Mouse (Mus musculus): ENCODE results near the gene Gnb5. TPM values are rescaled to one million over a fixed set of nuclear protein-coding genes. Genes with fewer than 3 reads are reported as not detected.

The Gnb5 gene
- polyA plus RNA-seq, 1 experiment from 2014 or later = 3.9 TPM

GRCm38 (mm10) chr9:75312008-75312407, 5.9 kb downstream of the Gnb5 start:
- peaks cover 30% of the 10 kb centered on the region for H3K27me3 ChIP-seq (replicated peaks)
- no peaks in the 10 kb centered on the region for H3K36me3 ChIP-seq
- H3K9ac ChIP-seq = no peak overlapping the region
- peaks cover 17% of the 10 kb centered on the region; the same call in 1 of the 2 replicates for H3K4me1 ChIP-seq
- no peak overlapping the region for H3K4me3 ChIP-seq
- 18% methylated on average over 4 of the region's 4 CpGs for WGBS (ENCODE audit: insufficient replicate concordance)
- no peaks in the 10 kb centered on the region for H3K9me3 ChIP-seq (replicated peaks)
- no peak overlapping the region for H3K4me2 ChIP-seq
- H3K27ac ChIP-seq = no peak overlapping the region
- ATAC-seq = no peak

- H3K27ac ChIP-seq = no peak overlapping the region
- H3K9ac ChIP-seq = no peak overlapping the region
- no peak for ATAC-seq
- no peaks in the 10 kb centered on the region for H3K9me3 ChIP-seq (replicated peaks)
- peak overlapping the region; percentile 63 for H3K4me3 ChIP-seq
- WGBS (ENCODE audit: insufficient replicate concordance) = 37% methylated on average over 11 of the region's 11 CpGs
- no peaks in the 10 kb centered on the region for H3K36me3 ChIP-seq
- peak overlapping the region; percentile 97 for H3K4me2 ChIP-seq
- H3K4me1 ChIP-seq = peaks cover 17% of the 10 kb centered on the region; the same call in 1 of the 2 replicates
- H3K27me3 ChIP-seq (replicated peaks) = peaks cover 30% of the 10 kb centered on the region
These were observed 7.2 kb downstream of the Gnb5 start for GRCm38 (mm10) chr9:75313138-75313831.

- 0 out of 2 replicates have a peak overlapping the region, but pooled peaks have one; percentile 23 for H3K27ac ChIP-seq
- peak; percentile 80 for ATAC-seq
- peaks cover 30% of the 10 kb centered on the region for H3K27me3 ChIP-seq (replicated peaks)
- under 1% methylated on average over 47 of the region's 52 CpGs for WGBS (ENCODE audit: insufficient replicate concordance)
- no peaks in the 10 kb centered on the region for H3K9me3 ChIP-seq (replicated peaks)
- peak overlapping the region; percentile 63 for H3K4me3 ChIP-seq
- peak overlapping the region; percentile 68 for H3K9ac ChIP-seq
- peak overlapping the region; percentile 97 for H3K4me2 ChIP-seq
- H3K4me1 ChIP-seq = peaks cover 17% of the 10 kb centered on the region; the same call in 1 of the 2 replicates
- no peaks in the 10 kb centered on the region for H3K36me3 ChIP-seq
These were observed 7.9 kb downstream of the Gnb5 start for GRCm38 (mm10) chr9:75313832-75314516.

DNA sequence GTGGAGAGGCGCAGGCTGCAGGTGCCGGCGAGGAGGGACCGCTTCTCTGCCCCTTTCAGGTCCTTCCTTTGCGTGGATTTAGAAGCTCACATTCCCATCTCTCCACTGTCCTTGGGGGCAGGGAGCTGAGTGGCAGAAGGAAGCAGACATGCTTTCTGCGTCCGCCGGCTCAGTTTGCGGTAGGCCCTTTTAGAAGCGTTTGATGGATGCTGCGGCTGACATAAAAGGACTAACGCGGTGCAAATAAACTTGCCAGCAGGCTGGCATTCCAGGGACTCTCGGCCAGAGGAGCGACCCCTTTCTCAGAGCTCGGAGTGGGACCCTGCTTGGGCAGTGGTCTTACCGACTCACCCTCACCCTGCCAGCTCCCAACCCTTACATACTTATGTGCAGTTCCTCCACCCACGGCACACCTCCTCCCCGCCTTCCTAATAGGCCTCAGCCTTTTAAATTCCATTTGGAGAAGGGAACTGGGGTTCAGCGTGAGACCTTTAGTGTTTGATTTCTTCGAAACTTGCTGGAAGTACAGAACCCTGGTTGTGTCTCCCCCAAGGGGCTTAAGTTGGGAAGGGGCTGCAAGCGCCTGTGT, 8.5 kb downstream of the Gnb5 start:
- Histone ChIP-seq H3K4me3 (peak overlapping the region; percentile 63), H3K9me3 (replicated peaks) (no peaks in the 10 kb centered on the region), H3K36me3 (no peaks in the 10 kb centered on the region), H3K4me1 (peaks cover 17% of the 10 kb centered on the region; the same call in 1 of the 2 replicates), H3K27ac (0 out of 2 replicates have a peak overlapping the region, but pooled peaks have one; percentile 23), H3K27me3 (replicated peaks) (peaks cover 30% of the 10 kb centered on the region), H3K9ac (peak overlapping the region; percentile 68), H3K4me2 (peak overlapping the region; percentile 97)
- 11% methylated on average over 22 of the region's 22 CpGs for WGBS (ENCODE audit: insufficient replicate concordance)
- ATAC-seq = no peak

DNA sequence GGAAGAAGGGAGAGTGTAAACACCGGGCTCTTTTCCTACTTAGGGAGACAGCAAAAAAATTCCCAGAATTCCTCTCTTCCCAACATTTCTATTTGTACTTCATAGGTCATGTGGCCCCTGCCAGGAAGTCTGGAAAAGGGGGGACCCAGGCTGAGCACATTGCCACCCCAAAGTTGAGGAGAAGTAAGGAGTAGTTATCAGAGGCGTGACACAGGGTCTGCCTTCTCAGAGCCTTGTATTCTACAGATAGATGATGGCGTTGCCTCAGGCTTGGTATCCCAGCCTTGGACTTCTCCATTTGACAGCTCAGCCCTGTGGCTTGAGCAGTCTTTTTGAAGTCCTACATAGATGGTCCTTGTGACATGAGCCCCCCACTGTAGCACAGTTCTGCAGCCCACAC, 9.2 kb downstream of the Gnb5 start:
- peaks cover 17% of the 10 kb centered on the region; the same call in 1 of the 2 replicates for H3K4me1 ChIP-seq
- no peak overlapping the region for H3K27ac ChIP-seq
- WGBS (ENCODE audit: insufficient replicate concordance) = 43% methylated on average over 3 of the region's 3 CpGs
- H3K9ac ChIP-seq = no peak overlapping the region
- H3K9me3 ChIP-seq (replicated peaks) = no peaks in the 10 kb centered on the region
- H3K36me3 ChIP-seq = no peaks in the 10 kb centered on the region
- no peak overlapping the region for H3K4me3 ChIP-seq
- H3K4me2 ChIP-seq = peak overlapping the region; percentile 97
- ATAC-seq = no peak
- H3K27me3 ChIP-seq (replicated peaks) = peaks cover 30% of the 10 kb centered on the region

DNA sequence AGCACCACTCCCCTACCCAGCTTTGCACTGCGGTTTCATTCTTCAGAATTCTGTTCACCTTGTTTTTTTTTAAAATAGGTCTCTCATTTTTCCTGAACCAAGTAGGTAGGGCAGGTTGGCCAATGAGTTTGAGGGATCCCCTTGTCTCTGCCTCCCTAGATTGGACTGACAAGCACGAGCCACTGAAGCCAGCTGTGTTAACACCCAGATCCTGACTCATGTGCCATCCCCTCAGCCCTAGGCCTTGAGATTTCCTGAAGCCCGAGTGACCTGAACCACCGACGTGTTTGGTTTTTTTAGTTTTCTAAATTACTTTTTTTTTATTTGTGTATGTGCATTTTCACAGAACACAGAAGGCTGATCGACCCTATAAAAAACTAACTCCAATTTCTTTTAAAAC, 10.7 kb downstream of the Gnb5 start:
- Histone ChIP-seq H3K27me3 (replicated peaks) (peaks cover 22% of the 10 kb centered on the region), H3K9me3 (replicated peaks) (no peaks in the 10 kb centered on the region), H3K27ac (no peak overlapping the region), H3K4me3 (no peak overlapping the region), H3K9ac (no peak overlapping the region), H3K4me1 (peaks cover 17% of the 10 kb centered on the region; the same call in 1 of the 2 replicates), H3K36me3 (no peaks in the 10 kb centered on the region), H3K4me2 (no peak overlapping the region)
- 74% methylated on average over 6 of the region's 6 CpGs for WGBS (ENCODE audit: insufficient replicate concordance)
- ATAC-seq = no peak

DNA sequence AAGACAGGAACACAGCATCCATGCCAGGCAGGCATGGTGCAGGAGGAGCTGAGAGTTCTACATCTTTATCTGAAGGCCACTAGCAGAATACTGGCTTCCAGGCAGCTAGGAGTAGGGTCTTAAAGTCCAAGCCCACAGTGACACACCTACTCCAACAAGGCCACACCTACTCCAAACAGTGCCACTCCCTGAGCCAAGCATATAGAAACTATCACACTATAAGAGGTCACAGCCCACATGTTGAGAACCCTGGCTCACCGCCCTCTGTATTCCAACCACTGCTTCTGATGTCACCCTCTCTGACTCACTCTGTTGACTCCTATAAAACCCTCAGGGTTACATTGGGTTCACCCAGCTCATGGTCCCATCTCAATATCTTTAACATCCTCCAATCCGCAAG, 12.1 kb downstream of the Gnb5 start:
- Histone ChIP-seq H3K9ac (no peak overlapping the region), H3K4me1 (peaks cover 17% of the 10 kb centered on the region; the same call in 1 of the 2 replicates), H3K36me3 (no peaks in the 10 kb centered on the region), H3K4me3 (no peak overlapping the region), H3K4me2 (no peak overlapping the region), H3K27ac (no peak overlapping the region), H3K9me3 (replicated peaks) (no peaks in the 10 kb centered on the region), H3K27me3 (replicated peaks) (peaks cover 22% of the 10 kb centered on the region)
- WGBS (ENCODE audit: insufficient replicate concordance) = 75% methylated on average over 2 of the region's 2 CpGs
- no peak for ATAC-seq

- WGBS (ENCODE audit: insufficient replicate concordance) = 69% methylated on average over 3 of the region's 3 CpGs
These were observed 13.3 kb downstream of the Gnb5 start for GRCm38 (mm10) chr9:75319365-75319764.

GRCm38 (mm10) chr9:75322099-75322885, 16.2 kb downstream of the Gnb5 start:
- Histone ChIP-seq H3K4me1 (no peaks in the 10 kb centered on the region), H3K36me3 (no peaks in the 10 kb centered on the region), H3K27ac (no peak overlapping the region), H3K4me2 (no peak overlapping the region), H3K9me3 (replicated peaks) (no peaks in the 10 kb centered on the region), H3K9ac (no peak overlapping the region), H3K27me3 (replicated peaks) (no peaks in the 10 kb centered on the region), H3K4me3 (no peak overlapping the region)
- ATAC-seq = no peak
- WGBS (ENCODE audit: insufficient replicate concordance) = 61% methylated on average over 13 of the region's 13 CpGs

More at GRCm38 (mm10) chr9:75319365-75319764, 13.3 kb downstream of the Gnb5 start:
- Histone ChIP-seq H3K27me3 (replicated peaks) (peaks cover 11% of the 10 kb centered on the region; the same call in 1 of the 2 replicates), H3K4me3 (no peak overlapping the region), H3K9ac (no peak overlapping the region), H3K4me2 (no peak overlapping the region), H3K36me3 (no peaks in the 10 kb centered on the region), H3K9me3 (replicated peaks) (no peaks in the 10 kb centered on the region), H3K4me1 (peaks cover 7% of the 10 kb centered on the region; the same call in 1 of the 2 replicates), H3K27ac (no peak overlapping the region)
- no peak for ATAC-seq

DNA sequence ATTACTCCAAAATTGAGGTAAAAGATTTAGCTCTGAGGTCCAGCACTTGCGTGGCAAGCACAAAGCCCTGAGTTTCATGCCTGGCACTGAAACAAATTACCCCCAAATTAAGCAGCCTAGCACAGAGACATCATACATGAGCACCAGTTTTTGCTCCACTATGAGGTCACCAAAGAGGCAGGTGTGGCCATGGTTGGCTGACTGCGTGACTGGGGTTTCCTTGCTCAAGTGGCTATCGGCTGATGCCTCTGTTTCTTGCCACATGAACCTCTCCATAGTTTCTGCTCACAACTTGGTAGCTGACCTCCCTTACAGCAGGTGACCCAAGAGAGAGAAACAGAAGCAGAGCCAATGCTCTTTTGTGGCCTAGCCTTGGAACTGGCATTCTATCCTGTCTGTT, 22.0 kb downstream of the Gnb5 start:
- Histone ChIP-seq H3K27me3 (replicated peaks) (no peaks in the 10 kb centered on the region), H3K9ac (no peak overlapping the region), H3K36me3 (no peaks in the 10 kb centered on the region), H3K27ac (no peak overlapping the region), H3K4me3 (no peak overlapping the region), H3K4me2 (no peak overlapping the region), H3K9me3 (replicated peaks) (no peaks in the 10 kb centered on the region), H3K4me1 (no peaks in the 10 kb centered on the region)
- 93% methylated on average over 3 of the region's 3 CpGs for WGBS (ENCODE audit: insufficient replicate concordance)
- no peak for ATAC-seq

DNA sequence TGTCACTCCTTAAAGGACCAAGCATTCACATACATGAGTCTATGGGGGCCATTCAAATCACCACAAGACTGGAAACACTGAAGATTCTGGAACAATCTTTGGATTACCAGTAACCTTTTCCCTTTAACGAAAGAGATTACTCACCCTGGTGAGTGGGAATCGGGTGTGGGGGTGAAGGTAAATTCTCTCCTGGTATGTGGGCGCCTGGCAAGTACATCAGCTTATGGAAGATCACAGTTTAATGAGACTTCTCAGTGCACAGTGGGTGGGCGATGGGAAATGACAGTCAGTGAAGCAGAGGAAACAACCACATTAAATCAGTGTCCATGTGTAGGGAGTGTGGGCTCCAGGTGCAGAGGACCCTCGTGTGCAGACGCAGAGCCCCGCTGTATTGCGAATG, 24.7 kb downstream of the Gnb5 start:
- H3K27me3 ChIP-seq (replicated peaks) = no peaks in the 10 kb centered on the region
- WGBS (ENCODE audit: insufficient replicate concordance) = 73% methylated on average over 8 of the region's 8 CpGs

More for the DNA sequence above, 24.7 kb downstream of the Gnb5 start:
- H3K27ac ChIP-seq = no peak overlapping the region
- no peak for ATAC-seq
- H3K4me1 ChIP-seq = no peaks in the 10 kb centered on the region
- no peak overlapping the region for H3K4me3 ChIP-seq
- no peak overlapping the region for H3K9ac ChIP-seq
- no peak overlapping the region for H3K4me2 ChIP-seq
- H3K36me3 ChIP-seq = no peaks in the 10 kb centered on the region
- no peaks in the 10 kb centered on the region for H3K9me3 ChIP-seq (replicated peaks)

Measured in liver, embryonic 12.5 days (tissue).